Mouse (Mus musculus): ENCODE results near the gene Srp9.
"Not testable (repeated sequence)": the region's sequence is repeated elsewhere in the genome, so short reads cannot be mapped to it uniquely, and the experiment has no call there.

The Srp9 gene

DNA sequence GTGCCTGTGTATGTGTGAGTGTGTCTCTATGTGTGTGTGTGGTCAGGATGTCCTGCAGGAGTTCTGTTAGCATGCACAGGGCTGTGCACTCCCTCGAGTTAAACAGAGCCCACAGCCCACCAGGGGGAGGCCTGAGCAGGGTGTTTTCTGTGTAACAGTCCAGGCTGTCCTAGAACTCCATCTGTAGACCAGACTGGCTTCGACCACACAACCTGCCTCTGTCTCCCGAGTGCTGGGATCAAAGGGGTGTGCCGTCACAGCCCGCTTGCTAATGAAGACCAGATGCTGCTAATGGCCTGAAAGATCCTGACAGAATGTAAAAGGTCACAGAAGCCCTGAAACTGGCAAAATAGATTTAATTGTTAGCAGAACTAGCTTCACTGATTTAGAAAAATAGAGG is 21.0 kb downstream of the Srp9 start:
- DNase-seq (ENCODE audit: low spot score): no peak

DNA sequence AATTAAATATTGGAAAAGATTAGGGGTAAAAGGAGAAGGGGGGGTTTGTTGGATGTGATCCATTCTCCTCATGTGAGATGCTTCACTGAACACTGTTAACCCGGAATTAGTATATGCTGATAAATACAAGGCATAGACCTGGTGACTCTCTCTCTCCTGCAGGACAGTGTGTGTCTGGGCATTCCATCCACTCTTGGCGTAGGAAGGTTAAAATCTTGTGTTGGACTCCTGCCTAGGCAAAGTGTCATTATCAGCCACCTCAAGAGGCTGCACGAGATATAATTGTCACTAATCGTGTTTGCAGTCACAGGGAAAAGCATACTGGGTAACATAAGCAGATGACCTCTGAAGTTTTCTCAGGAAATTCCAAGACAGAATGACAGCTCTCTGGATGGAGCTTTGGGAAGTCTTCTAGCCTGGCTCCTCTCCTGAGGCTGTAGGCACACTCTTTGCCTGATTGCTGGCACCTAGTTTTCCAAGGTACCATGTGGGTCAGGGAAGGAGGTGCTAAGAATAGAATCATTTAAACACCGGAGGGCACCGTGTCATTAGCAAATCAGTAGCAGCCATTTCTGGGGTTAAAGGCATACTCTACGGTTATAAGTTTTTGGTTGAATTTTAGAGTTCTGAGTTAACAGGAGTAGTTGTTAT is 24.5 kb downstream of the Srp9 start:
- no peak for DNase-seq (ENCODE audit: low spot score)

DNA sequence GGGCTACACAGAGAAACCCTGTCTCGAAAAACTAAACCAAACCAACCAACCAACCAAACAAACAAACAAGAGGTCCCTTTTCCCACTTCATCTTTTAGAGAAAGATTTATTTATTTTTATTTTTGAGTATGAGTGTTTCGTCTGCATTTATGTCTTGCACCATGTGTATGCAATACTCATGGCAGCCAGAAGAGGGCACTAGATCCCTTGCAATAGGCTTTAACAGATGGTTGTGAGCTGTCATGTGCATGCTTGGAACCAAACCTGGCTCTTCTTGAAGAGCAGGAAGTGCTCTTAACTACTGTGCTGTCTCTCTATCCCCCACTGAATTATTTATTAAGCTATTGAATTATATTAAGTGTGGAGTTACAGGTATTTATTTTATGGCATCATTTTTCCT is 25.4 kb downstream of the Srp9 start:
- peak; percentile 33 for DNase-seq (ENCODE audit: low spot score)

DNA sequence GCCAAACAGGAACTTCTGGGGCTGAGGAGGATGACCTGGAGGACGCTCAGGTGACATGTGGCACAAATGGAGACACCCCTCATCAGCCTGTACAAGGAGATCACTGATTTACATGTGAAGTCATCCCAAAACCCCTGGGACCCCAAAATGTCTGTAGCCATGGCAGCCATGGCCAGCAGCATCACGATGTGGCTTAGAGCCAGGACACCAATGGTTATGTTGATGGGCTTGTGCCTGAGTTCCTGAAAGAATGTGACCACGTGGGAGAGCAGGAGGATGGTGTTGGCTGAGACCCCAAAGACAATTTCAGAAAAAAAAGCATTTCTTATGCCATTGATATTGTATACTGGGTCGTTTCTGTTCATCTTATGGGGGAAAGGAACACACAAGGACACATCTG is 33.2 kb downstream of the Srp9 start:
- DNase-seq (ENCODE audit: low spot score): no peak

DNA sequence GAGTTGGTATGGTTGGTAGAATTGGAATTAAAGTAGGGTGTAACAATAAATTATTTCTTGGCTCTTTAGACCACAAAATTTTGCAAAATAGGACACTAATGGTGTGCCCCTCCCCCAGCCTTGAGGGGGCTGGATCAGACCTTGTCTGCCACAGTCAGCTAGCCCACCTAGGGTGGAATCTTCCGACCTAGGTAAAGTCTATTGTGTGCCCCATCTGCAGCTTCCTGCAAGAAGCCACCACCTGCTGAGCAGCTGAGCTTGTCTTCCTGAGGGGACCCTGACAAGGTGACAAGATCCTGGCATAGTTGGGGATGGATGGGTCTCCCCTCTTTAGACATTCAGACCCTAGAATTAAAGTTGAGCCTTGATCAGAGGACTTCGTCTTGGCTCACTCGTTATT is 35.0 kb downstream of the Srp9 start:
- DNase-seq (ENCODE audit: low spot score): no peak

DNA sequence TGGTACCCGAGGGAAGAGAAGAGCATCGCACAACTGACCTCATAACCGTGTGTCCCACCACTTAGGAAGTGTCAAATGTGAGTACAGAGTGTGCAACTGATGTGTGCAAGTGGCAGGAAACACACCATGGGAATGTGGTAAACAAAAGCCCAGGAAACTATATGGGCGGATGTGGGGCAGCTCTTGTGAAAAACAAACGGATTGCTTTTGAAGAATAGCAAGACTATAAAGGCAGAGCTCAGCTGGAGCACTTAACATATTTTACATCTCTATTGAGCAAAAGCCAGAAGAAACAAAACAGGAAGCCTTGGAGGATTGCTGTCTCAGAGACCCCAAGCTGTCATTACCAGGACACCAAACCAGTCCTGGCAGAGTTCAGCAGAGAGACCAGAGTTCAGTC is 38.4 kb downstream of the Srp9 start:
- no peak for DNase-seq (ENCODE audit: low spot score)

DNA sequence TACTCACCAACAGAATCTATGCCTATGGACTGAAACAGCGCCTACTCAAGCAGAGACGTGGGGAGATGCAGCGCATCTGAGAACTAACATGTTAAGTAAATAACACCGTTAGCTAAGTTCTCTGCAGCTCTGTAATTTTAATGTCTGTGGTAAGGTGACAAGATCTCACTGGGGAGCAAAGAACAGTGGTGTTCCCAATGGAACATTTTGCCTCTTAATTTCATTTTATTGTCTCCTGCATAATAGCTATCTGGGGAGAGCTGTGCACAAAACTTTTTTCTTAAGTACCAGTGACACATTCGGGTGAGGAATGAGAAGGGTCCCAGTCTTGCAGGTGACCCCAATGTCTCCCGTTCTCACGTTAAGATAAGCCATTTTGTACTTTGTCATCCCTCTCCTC is 39.8 kb downstream of the Srp9 start, which contains the start of gene Vmn1r1:
Vmn1r1 (minus strand) TSS at position 101 of the 400 bp plus-strand sequence.
- no peak for DNase-seq (ENCODE audit: low spot score)

DNA sequence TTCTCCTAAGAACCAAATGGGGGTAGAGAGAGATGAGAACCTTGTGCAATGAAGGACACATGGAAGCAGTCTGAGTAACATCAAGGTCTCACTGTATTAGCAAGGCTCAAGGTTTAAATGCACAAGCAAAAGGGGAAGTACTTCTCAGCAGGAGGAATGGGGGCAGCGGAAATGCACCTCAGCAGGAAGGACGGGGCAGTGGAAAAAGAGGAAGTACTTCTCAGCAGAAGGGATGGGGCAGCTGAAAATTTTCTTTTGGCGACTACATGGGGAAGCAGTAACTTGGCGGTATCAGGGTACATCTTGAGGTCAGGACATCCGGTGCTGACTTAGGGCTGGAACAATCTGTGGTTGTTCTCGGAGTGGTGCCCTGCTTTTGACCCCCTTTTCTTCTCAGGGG is 45.7 kb downstream of the Srp9 start:
- not testable (repeated sequence) for DNase-seq (ENCODE audit: low spot score)

DNA sequence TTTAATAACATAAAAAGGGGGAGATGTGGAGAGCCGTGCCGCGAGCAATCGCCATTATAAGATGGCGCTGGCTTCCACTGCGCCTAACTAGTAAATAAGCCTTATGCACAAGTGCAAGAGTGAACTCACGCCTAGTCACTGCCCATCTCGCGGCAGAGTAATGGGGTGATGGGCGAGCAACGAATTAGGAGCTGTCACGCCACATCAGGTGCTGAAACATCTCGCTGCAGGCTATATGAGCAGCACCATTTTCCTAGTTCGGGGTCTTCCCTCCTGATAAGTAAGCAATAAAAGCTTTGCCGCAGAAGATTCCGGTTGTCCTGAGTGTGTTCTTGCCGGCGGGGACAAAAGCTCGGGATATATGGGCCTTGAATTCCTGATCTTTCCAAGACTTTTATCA is 52.4 kb downstream of the Srp9 start:
- not testable (repeated sequence) for DNase-seq (ENCODE audit: low spot score)

DNA sequence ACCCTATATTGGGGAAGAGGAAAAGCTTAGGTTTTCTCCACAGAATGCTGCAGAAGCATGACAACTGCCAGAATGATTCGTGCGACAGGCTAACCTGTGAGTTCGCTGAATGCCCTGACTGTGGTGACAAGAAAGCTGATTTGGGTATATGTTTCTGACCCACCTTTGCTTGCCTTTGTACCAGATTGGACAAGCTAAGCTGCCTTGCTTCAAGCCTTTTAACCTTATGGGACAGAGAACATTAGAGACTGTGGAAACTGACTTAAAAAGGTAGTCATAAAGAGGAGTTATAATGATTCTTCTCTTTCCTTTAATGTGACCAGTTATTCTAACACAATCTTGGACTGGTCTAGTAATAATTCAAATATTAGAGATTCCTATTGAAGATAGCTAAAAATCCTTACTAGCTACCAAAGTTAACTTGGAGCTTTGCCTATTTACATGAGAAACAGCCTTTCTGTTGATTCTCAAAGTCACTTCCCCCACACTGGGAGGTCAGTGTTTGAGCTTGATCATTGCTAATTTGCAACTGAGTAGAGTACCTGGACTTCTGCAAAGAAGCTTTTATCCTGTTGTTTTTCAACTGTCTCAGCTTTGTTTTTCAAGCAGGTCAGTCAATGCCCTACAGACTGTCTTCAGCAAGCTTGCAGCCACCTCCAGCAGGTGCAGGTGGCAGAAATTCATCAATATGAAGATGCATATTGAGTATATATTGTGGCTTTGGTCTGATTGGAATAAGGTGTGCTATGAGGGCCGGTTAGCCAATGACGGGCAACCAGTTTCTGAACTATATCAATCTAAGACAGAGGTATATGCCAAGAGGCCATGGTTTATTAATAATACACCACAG is 57.1 kb downstream of the Srp9 start:
- DNase-seq (ENCODE audit: low spot score): no peak

All from c-Kit-positive CD71-positive TER-119-positive erythroid progenitor cells, embryonic 14.5 days (primary cell).